Mouse (Mus musculus) thymus, adult 18-20 months (tissue): ENCODE results near the gene Fabp6.
A peak's percentile ranks its signal among the peaks of the same experiment; 100 is the strongest.

Experiments used
- DNase-seq, 2 experiments: peaks; one replicate each; pipeline ENCODE4 v3.0.0; 2022; ENCODE audit warnings: mixed read lengths in 2 of 2

The Fabp6 gene

DNA sequence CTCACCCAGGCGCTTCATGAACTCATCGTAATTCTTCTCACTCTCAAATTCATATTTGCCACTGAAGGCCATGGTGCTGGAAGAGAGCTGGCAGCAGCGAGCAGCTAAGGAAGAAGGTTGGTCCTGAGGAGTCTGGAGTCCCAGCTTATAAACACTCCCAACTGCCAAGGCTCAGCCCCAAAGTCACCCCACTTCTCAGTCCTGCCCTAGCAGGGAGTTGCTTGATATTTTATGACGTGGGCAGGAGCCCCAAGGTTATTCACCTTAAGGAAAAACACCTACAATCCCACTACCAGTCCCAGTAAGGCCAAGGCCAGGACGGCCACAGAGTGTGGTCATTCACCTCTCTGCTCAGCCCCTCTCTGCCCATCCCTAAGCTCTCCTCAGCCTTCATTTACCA lies at the start of gene Fabp6:
TSS of gene Fabp6 (minus strand) at position 101 of the 400 bp plus-strand sequence.
- no peak for DNase-seq

DNA sequence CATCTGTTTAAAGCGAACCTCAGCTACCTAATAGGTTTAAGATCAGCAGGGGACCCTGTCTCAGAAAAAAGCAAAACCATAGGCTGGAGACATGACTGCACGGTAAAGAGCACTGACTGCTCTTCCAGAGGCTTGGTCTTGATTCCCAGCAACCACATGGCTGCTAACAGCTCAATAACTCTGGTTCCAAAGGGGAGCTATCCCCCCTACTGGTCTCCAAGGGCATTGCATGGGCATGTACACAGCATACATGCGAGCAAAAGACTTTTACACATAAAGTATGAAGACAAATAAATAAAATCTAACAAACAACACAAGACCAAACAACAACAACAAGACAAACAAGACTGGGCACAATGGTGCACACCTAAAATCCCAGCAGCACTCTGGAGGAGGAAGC lies 43.9 kb upstream of the Fabp6 start:
- no peak for DNase-seq

DNA sequence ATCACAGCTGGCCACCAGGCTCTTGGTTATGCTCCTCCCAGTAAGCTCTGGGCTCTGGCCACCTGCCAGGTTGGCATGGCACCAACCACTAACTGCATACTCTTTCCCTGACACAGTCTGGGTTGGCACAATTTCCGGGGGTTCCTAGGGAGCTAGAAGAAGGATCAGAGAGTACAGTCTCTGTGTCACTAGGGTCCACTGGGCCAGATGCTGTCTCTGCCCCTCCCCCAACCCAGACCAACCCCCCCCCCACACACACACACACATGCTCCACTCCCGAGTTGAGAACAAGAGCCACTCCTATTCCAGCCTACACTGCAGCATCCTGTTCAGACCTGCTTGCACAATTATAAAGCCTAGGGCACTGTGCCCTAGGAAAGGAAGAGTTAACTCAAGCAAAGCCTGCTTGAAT lies 41.8 kb upstream of the Fabp6 start:
- DNase-seq, result peak in 1 of 2 experiments; percentile 6

DNA sequence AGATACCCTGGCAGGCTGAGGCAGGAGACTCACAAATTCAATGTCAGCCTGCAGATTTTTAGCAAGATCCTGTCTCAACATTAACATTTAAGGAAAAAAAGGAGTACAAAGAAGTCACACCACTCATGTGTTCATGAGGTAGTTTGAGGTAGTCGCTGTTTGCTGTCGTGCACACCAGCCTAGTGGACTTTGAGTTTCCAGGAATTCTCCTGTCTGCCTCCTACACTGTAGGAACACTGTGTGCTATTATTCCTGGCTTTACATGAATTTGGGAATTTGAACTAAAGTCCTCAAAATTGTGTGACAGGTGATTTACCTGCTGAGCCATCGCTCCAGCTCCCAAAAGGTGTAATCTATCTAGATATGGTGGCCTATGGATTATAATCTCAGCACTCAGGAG lies 37.1 kb upstream of the Fabp6 start:
- no peak for DNase-seq

DNA sequence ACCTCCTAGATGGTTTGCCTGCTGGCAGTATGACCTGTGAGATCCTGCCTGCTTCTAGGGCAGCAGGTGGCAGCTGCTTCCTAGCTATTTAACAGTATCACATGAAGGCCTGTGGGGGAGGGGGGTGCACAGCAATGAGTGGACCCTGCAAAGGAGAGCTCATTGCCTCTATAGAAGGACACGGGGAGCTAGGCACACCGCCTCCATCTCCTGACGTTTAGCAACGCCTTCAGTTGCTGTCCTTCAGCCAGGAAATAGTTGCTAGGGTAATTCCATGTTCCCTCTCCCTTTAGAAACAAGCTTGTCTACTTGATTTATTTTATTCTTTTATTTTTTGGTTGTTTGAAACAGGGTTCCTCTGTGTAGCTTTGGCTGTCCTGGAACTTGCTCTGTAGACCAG lies 35.4 kb upstream of the Fabp6 start:
- DNase-seq, result no peak

DNA sequence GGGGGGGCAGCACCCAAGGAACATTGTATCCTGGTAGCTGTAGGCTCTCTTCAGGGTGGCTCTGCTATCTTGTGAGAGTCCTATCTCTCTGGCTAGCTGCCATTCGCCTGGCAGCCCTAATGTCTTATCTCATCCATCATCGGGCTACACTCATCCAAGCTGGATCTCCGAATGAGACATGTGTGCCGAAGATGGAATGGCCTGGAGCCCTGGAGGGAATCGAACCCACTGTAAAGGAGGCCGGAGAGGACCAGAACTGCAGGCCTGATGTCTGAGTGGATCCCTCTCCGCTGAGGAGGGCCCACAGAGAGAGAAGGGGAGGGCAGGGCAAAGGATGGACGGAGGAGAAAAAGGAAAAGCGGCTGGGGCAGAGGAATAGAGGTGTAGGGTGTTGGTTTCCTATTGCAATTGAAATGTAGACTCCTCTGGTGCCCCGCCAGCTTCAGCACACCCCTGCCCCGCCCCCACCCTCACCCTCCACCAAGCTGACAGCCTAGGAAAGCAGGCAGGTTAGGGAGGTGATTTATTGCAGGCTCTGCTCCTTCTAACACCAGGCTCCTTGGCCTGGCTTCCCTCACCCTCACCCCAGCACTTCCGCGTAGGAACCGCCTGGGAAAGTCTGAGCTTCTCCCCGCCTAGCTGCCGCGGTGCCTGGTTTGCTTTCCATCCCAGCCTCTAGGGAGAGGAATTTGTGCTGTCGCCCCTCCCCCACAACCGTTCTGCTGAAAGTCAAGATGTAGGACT lies 32.5 kb upstream of the Fabp6 start:
- no peak for DNase-seq

DNA sequence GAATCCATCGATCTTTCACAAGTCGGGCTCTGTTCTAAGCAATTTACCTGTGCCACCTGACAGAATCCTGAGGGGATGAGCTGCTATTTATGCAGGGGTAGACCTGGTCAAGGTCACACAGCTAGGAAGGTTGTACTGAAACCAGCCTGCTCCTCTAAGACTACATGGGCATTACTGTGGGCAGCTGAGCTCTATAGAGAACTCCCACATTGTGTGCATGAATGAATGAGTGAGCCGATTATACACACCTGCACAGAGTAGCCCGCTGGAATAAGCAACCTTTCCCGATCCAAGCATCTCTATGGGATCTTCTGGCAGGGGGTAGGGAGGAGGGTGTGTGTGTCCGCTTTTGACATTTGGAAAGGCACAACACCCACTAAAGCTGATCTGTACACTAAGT lies 31.8 kb upstream of the Fabp6 start:
- DNase-seq, result no peak

DNA sequence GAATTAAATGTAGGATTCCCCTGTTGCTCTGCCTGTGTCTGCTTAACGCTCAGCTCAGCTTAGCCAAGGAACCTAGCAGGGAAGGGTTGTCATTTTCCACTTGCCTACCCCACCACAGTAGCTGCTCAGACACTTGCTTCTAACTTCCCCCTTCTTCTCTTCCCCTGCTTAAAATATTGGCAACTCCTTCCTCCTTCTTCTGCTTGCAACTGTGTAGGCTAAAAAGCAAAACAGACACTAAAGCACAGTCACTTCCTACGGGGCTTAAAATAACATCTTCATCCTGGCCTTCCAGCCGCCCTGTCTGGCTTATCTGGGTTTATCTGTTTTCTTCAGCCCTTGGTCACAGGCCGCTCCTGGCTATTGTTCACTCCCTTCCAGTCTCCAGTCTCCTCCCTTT lies 31.2 kb upstream of the Fabp6 start:
- DNase-seq, result no peak

DNA sequence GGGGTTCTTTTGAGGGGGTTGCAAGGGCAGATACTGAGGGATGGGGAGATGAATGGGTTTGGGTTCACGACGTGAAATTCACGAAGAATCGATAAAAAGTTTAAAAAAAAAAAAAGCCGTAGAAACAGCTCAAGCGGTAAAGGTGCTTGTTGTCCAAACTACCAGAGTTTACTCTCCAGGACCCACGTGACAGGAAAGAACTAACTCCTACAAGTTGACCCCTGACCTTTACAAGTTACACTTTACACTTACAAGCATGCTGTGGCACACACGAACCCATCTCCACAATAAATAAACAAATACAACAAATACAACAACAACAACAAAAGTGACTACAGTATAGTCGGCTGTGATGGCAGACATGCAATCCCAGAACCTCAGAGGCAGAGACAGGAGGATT lies 30.3 kb upstream of the Fabp6 start:
- no peak for DNase-seq

DNA sequence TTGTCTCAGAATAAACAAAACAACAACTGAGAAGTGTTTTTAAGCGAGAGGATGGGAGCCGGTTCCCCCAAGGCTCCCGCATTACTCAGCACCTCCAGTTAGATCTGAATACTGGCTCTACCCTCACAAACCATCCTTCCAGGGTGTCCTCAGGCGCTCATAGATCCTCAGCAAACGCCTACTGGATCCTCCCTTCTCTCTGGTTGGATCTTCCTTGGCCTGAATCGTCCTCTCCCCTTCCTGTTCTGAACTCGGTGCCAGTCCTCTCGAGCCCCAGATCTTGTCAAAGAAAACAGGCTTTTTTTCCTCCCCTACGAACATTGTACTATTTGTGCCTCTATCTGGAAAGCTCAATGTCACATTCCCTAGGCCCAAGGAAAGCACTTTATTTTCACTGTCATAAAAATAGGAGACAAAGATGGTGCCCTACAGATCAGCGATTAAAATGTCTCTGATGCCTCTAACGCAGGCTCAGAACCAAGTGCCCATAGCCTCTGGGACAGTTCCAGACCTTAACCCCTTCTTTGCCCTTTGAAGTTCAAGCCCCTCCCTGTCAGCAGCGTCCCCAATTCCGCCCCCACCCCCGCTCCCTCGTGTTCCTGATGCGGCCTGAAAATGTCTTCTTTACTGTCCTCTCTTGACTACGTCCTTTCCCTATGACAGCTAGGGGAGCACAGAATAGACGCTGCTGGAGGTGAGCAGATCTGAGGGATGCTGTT lies 25.7 kb upstream of the Fabp6 start:
- no peak for DNase-seq

DNA sequence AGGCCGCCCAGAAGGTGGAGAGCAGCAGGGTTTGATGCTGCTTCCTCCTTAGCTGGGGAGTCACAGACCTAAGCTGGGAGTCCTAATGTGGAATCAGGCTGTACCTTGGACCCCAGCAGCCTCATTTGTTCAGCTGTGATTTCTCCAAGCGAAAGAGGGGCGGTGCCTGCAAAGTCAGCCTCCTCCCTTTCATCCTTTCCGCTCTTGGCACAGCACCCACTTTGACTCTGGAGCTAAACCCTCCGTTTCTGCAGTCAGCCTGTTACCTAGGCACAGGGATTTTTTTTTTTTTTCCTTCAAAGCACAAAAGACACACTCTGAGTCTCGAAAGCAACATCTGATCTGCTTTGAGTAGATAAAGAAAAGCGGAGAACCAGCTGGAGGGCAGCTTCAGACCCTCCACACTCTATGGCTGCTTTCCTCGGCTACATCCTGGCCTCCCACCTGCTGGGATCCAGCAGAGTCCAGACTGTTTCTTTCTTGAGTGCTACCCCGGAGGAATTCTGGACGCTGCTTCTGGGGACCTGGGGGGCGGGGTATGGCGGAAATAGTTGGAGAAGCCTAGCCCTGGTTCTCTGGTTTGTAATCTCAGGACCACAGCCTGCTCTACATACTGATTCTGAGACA lies 25.1 kb upstream of the Fabp6 start:
- no peak for DNase-seq

DNA sequence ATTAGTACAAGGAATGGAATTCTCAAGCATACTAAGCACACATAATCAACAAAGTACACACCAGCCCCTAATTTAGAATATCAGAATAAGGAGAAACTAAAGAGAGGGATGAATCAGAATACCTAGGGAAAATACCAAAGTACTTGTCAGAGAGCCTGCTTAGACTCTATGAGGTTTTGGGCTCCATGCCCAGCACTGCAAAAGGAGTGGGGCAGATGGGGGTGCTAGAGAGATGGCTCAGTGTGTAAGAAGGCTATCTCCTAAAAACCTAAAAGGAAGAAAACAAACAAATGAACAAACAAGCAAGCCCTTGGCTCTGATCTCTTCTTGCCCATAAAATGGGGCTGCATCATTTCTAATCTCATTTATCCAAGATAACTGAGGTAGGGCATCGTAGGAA lies 23.0 kb upstream of the Fabp6 start:
- DNase-seq, result no peak

DNA sequence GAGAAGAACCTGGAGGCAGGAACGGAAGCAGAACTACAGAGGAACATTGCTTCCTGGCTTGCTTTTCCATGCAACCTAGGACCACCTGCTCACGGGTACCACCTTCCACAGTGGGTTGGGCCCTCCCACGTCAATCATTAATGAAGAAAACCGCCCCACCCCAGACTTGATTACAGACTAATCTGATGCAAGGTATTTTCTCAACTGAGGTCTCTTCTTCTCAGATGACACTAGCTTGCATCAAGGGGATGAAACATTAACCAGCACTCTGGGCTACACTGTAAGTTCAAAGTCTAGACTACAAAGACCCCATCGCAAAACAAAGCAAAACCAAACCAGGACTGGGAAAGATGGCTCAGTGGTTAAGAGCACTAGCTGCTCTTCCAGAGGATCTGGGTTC lies 20.4 kb upstream of the Fabp6 start:
- no peak for DNase-seq

DNA sequence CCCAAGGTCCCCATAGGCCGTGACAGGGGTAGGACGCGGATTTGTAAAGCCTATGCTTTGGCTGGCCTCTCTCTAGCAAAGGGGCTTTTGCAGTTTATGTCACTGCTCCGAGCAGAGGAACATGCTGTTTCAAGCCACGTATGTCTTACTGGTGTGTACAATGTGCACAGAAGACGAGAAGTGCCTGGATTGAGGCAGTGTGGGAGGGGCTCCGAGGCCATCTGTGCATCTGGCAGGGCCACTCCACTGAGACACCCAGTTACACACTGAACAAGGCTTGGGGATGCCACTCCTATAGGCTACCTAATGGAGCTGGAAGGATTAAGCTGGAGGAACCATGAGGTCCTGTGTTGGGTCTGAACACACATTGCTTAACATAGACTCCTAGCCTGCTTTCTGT lies 17.1 kb upstream of the Fabp6 start:
- no peak for DNase-seq

DNA sequence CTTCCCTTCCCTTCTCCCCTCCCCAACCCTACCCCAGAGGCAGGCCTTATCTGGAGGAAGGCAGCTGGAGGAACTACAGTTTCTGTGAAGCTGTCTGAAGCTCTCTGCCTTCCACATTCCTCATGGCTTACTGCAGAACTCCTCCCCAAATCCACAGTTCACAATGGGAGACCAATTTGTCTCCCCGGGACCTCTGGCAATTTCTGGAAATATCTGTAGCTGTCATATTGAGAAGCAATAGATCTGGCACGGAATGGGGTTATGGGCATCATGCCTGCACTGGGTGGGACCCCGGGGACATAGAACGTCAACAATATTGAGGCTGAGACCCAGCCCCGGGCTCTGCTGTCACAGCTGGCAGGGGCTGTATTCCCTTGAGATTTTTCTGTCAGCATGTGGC lies 16.6 kb upstream of the Fabp6 start:
- no peak for DNase-seq

DNA sequence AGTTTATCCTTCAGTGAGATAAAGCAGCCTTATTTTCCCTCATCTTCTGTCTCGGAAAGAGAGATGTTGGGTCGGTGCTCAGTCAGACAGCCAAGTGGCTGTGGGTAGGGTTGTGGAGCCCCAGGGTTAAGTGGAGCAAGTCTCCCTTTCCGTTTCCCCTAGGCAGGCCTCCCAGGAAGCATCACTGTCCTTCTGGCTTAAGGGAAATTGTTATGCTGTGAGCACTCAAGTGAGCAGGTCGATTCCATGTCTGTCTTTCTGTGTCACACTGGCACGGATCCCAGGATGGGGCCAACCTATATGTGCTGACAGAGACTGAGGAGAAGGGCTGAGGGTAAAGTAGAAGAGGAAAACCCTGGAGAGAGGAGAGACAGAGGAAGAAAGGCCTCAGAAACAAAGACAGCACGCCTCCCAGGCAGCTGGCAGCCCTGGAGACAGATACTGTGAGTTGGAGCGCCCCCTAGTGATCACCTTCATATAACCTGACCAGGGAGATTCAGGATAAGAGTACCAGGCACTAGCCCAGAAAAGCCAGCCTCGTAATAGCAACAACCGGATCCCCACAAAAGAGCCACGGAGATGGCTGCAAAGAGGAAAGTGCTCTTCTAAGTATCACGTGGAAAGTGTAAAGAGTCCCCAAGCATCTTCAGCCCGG lies 11.6 kb upstream of the Fabp6 start:
- peak in 1 of 2 experiments; percentile 11 for DNase-seq

DNA sequence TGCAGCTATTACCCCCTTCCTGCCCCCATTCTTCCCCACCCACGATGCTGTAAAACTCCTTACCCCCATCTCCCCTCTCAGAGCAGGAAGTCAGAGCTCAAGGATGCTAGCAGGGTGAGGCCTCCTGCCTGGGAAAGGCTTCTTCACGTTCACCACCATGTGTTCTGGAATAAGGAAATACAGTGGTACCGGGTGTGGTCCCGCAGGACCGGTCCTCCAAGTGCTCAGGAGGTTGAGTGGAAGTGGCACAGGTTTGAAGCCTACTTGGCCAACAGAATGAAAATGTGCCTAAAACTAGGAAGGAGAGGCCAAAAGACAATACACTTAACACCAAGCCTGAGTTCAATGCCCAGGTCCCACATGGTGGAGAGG lies 9.3 kb upstream of the Fabp6 start:
- no peak for DNase-seq

DNA sequence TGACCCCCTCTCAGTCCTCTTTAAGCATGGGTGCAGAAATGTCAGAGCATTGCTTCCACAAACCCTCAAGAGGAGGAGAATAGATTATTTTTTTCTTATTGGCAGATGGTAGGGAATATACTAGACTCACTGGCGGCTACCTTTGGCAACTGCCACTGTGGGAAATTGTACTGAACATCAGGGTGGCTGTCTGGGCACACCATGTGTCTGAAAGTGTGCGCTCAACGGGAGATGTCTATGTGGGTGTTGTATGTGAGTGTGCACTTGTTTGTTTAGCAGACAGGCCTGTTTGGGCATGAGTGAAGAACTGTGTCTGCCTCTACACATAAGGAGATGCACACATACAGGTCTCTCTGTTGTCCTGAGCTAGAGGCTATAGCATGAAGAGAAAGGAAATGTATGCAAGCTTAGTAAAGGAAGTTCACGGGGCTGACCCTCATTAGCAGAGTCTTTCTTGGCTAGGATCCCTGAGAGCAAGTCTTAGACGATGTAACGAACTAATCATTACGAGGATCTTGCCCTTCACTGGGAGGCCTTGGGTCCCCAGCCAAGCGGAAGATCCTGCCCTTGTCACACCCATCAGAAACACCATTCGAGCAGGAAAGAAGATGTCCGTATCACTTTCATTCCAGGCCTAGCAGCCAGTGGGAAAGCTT lies 8.8 kb upstream of the Fabp6 start:
- no peak for DNase-seq

DNA sequence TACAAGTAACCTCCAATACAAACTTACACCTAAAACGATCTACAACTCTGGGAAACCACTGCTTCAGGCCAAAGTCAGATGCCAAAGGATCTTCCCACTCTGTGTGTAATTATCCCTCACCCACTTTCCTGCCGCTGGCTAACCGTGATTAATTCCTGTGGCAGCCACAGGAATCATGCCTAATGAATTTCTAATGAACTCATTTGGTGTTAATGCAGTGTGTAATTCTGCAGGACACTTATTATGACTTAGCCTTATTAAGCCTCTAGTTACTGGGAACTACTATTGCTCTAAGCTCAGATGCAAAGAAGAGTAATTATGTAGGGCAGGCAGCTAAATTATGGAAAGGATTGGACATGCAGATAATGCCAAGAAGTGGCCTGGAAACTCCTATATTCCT lies 7.1 kb upstream of the Fabp6 start:
- DNase-seq, result no peak

DNA sequence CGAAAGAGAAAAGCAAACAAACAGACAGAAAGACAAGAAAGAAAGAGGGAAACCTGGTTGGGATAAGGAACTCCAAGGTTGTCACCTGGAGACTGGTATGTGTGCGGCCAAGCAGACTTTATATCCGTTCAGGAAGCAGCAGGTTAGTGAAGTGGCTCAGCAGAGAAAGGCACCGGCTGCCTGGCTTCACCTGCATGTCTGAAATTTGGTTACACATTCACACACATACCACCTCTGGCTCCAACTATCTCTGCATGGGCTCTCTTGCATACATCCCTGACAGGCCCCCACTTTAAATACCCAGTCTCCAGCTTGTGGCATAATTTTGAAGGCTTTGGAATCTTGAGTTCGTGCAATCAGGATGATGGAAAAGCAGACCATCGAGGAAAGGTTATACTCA lies 4.5 kb upstream of the Fabp6 start:
- no peak for DNase-seq

DNA sequence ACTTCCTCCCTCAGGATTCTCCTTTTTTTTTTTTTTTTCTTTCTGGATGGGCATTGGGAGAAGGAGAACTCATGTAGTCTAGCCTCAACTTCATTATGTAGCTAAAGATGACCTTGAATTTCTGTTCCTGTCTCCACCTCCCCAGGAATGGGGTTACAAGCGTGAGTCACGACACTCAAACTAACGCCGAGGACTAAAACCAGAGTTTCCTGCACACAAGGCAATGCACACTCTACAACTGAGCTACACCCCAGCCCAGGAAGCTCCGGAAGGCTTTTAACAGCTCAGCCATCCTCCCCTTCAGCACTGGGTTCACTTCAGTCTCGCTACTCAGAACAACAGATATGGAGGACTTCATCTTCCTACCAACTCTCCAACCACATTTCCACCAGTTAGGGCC lies 3.6 kb upstream of the Fabp6 start:
- DNase-seq, result no peak

DNA sequence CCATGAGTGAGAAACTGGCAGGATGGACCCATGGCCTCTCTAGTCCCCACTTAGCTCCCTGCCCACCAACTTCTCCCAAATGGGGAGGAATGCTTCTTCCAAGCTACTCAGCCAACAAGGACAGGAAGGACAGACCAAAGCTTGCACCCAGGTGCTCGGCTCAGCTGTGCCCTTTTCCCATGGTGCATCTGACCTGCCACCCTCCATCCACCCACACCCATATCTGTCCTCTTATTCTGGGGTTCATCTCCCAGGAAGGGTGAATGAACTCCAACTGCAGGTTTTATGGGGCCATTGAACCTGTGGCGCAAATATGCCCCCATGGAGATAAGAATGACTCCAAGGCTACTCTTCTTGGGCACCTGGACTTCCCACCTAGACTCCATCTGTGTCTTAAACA lies 2.9 kb upstream of the Fabp6 start:
- DNase-seq, result no peak

DNA sequence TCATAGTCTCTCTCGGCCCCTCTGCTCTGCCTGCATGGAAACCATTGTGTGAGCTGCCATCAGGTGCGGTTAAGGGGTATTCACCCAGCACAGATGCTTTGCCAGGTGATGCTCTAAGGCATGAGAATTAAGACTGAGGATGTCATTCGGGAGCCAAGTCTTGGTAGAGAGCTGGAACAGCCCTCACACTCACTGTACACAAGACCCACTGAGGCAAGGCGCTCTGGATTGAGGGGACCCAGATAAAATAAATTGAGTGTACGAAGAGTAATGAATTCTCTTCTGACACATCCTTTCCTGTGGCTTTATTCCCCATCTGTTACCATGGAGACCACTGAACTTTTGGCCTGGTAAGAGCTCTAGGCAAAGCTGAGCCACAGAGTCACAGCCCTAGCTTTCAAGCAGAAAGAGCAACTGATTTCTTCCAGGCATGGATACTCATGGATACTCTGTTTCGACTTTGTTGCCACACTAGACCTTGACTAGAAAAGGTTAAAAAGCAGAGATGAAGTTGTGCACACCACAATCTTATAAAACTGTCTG lies 11.7 kb downstream of the Fabp6 start:
- DNase-seq, result no peak
